Mouse (Mus musculus): ENCODE results near the gene Tbxa2r. TPM values are rescaled to one million over a fixed set of nuclear protein-coding genes. Genes with fewer than 3 reads are reported as not detected.
A peak's percentile ranks its signal among the peaks of the same experiment; 100 is the strongest.

Gene Tbxa2r
- total and polyA plus RNA-seq, 2 experiments from 2014 or later = 2.6 to 4.3 TPM

DNA sequence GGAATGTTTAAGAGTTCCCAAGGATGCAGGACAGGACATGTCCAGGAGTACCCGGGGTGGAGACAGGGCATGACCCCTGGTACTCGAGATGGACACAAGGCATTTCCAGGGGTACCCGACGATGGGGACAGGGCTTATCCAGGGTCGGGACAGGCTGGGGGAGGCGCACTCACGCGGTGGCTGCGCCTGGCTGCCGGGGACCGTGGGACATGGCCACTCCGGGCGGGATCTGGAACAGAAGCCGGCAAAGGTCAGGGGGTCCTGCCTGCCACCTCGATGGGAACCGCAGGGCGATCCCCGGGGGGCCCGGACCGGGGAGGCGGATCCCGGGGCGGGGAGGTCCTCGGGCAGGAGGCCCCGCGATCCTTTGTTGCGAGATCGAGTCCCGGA, 21.4 kb downstream of the Tbxa2r start:
- Histone ChIP-seq H3K9me3 (ENCODE audit: low read length) (no peaks in the 10 kb centered on the region), H3K4me2 (ENCODE audit: low read depth, low read length) (peak overlapping the region; percentile 87), H3K9ac (replicated peaks; ENCODE audit: low read length) (peak overlapping the region; percentile 56), H3K27me3 (ENCODE audit: insufficient read depth, low read length) (0 out of 2 replicates have a peak, but pooled peaks cover 9% of the 10 kb centered on the region), H3K4me1 (ENCODE audit: insufficient read depth, low read length) (peaks cover 9% of the 10 kb centered on the region), H3K36me3 (ENCODE audit: insufficient read depth, low read length) (no peaks in the 10 kb centered on the region), H3K27ac (no peak overlapping the region; the same call in 1 of the 2 replicates), H3K4me3 (ENCODE audit: low read length) (peak overlapping the region; percentile 58)
- WGBS = 0% methylated on average over 25 of the region's 29 CpGs
- DNase-seq (ENCODE audit: low spot score) (no peak), ATAC-seq (peak; percentile 6; the same call in 1 of the 2 replicates)
- TF ChIP-seq CTCF (IDR thresholded peaks at IDR 0.05; ENCODE audit: low read depth) = no peak

DNA sequence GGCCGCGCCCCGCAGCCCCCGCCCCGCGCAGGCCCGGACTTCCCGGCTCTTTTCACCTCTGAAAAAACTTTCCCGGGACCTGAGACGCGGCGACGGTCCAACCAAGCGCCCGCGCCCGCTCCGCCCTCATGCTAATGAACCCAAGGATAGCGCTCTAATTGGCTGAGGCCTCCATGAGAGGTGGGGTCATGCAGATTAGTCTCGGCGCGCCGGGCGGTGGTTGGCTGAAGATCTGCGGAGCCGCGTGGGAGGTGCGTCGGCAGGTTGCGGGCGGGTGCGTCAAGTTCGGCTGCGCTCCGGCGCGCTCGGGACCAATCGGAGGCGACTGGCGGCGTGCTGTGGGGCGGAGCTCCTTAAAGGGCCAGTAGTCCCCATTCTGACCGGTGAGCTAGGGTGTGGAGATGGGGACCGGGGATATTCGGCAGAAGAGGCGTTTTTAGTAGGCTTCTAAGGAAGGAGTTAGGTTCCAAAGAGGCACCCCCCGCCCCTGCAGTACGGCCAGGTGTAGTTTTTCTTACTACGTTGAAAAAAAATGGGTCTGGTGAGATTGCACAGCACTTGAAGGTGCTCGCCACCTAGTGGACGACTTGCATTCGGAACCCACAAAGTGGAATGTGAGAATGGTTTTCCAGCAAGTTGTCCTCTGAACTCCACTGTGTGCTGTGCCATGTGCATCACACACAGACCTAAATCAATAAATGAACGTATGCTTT, 22.0 kb downstream of the Tbxa2r start, which contains the start of gene Hmg20b:
TSS of gene Hmg20b (minus strand) at position 130 of the 713 bp plus-strand sequence.
- peak within 1 kb of the TSS; percentile 58 for H3K4me3 ChIP-seq (ENCODE audit: low read length)
- H3K9ac ChIP-seq (replicated peaks; ENCODE audit: low read length) = peak within 1 kb of the TSS; percentile 56
- 0 out of 2 replicates have a peak, but pooled peaks cover 4% of the 10 kb centered on the region for H3K27me3 ChIP-seq (ENCODE audit: insufficient read depth, low read length)
- H3K4me1 ChIP-seq (ENCODE audit: insufficient read depth, low read length) = peaks cover 9% of the 10 kb centered on the region
- peak; percentile 96 for ATAC-seq
- WGBS = under 1% methylated on average over 54 of the region's 54 CpGs
- H3K27ac ChIP-seq = no peak within 1 kb of the TSS; the same call in 1 of the 2 replicates
- H3K36me3 ChIP-seq (ENCODE audit: insufficient read depth, low read length) = no peaks in the 10 kb centered on the region
- H3K9me3 ChIP-seq (ENCODE audit: low read length) = no peaks in the 10 kb centered on the region
- peak; percentile 90 for TF ChIP-seq CTCF (IDR thresholded peaks at IDR 0.05; ENCODE audit: low read depth)
- H3K4me2 ChIP-seq (ENCODE audit: low read depth, low read length) = peak within 1 kb of the TSS; percentile 87
- DNase-seq (ENCODE audit: low spot score) = peak; percentile 99

DNA sequence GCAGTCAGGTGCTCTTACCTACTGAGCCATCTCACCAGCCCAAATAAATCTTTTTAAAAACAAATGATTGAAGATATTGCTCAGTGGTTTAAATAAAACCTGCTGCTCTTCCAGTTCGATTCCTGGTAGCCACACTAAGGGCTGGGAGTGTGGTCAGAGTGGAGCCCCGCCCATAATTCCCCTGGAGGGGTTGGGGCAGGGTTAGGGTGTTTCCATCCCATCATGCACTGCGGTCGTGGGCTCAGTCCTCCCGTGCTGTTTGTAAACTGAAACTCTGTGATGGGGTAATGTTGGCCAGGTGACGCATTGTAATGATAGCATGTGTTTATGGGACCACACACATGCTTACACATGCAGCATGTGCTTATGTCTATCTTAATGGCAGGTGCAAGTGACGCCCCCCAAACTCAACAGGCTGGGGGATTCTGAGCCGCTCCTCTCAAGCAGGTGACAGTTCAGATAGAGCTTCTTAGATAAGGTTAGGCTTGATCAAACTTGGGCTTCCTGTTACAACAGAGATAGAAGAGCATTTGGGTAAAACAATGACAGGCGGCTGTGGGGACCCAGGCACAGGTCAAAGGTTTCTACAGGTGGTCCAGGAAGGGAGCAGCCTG, 23.3 kb downstream of the Tbxa2r start:
- H3K9me3 ChIP-seq (ENCODE audit: low read length) = no peaks in the 10 kb centered on the region
- H3K4me1 ChIP-seq (ENCODE audit: insufficient read depth, low read length) = peaks cover 11% of the 10 kb centered on the region
- DNase-seq (ENCODE audit: low spot score) (no peak), ATAC-seq (no peak)
- no peaks in the 10 kb centered on the region for H3K36me3 ChIP-seq (ENCODE audit: insufficient read depth, low read length)
- 34% methylated on average over 9 of the region's 9 CpGs for WGBS
- no peak overlapping the region for H3K4me2 ChIP-seq (ENCODE audit: low read depth, low read length)
- no peak for TF ChIP-seq CTCF (IDR thresholded peaks at IDR 0.05; ENCODE audit: low read depth)
- H3K9ac ChIP-seq (replicated peaks; ENCODE audit: low read length) = no peak overlapping the region
- 0 out of 2 replicates have a peak, but pooled peaks cover 3% of the 10 kb centered on the region for H3K27me3 ChIP-seq (ENCODE audit: insufficient read depth, low read length)
- no peak overlapping the region for H3K27ac ChIP-seq
- H3K4me3 ChIP-seq (ENCODE audit: low read length) = no peak overlapping the region

DNA sequence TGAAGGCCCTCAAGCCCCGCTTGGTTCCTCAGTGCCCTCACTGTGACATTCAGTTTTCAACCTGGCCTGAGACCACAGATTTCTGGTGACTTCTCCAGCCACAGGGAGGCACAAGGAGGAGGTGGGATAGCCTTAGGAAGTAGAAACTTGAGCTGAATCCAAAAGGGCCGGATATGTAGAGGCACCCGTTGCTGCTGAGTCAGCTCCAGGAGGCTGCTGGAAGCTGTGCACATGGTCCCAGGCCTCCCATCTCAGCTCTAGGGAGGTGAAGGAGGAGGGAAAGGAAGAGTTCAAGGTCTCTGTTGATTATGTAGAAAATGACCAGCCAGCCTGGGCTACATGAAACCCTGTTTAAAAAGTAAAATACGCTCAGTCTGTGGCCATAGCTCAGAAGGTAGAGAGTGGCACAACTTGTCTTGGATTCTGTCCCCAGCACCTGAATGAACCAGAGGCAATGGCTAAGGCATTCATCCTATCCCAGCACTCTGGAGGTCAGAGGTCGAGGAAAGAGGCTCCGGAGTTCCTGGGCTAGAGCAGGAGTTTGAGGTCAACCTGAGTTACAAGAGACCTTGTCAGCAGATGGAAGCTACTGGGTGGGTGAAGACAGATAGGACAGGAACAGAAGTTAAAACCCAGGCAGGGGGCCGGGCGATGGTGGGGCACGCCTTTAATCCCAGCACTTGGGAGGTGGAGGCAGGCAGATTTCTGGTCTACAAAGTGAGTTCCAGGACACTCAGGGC, 26.4 kb downstream of the Tbxa2r start:
- no peaks in the 10 kb centered on the region for H3K36me3 ChIP-seq (ENCODE audit: insufficient read depth, low read length)
- ATAC-seq (no peak), DNase-seq (ENCODE audit: low spot score) (no peak)
- TF ChIP-seq CTCF (IDR thresholded peaks at IDR 0.05; ENCODE audit: low read depth) = no peak
- WGBS = 76% methylated on average over 9 of the region's 9 CpGs
- H3K27ac ChIP-seq = no peak overlapping the region
- H3K4me2 ChIP-seq (ENCODE audit: low read depth, low read length) = no peak overlapping the region
- H3K4me1 ChIP-seq (ENCODE audit: insufficient read depth, low read length) = peaks cover 12% of the 10 kb centered on the region; the same call in 1 of the 2 replicates
- H3K27me3 ChIP-seq (ENCODE audit: insufficient read depth, low read length) = no peaks in the 10 kb centered on the region
- no peaks in the 10 kb centered on the region for H3K9me3 ChIP-seq (ENCODE audit: low read length)
- no peak overlapping the region for H3K4me3 ChIP-seq (ENCODE audit: low read length)
- H3K9ac ChIP-seq (replicated peaks; ENCODE audit: low read length) = no peak overlapping the region

DNA sequence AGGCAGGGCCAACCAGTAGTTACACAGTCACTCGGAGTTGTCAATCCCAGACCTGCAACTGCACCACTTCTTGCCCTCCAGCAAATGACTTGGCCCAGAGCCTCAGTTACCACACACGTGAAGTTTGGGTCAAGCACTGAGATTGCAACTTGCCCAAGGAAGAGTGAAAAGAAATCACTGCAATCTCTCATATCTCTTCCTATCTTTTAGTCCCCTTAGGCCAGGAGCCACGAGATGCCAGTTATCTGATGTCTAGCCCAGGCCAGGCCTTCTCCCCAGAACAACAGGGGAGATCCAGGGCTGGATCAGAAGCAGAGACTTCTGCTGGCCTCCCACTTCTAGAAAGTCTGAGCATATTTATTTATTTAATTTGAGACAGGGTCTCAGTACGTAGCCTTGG, 27.0 kb downstream of the Tbxa2r start:
- Histone ChIP-seq H3K4me3 (ENCODE audit: low read length) (no peak overlapping the region), H3K27me3 (ENCODE audit: insufficient read depth, low read length) (no peaks in the 10 kb centered on the region), H3K4me2 (ENCODE audit: low read depth, low read length) (no peak overlapping the region), H3K4me1 (ENCODE audit: insufficient read depth, low read length) (peaks cover 10% of the 10 kb centered on the region; the same call in 1 of the 2 replicates), H3K27ac (no peak overlapping the region), H3K36me3 (ENCODE audit: insufficient read depth, low read length) (no peaks in the 10 kb centered on the region), H3K9me3 (ENCODE audit: low read length) (no peaks in the 10 kb centered on the region), H3K9ac (replicated peaks; ENCODE audit: low read length) (no peak overlapping the region)
- ATAC-seq (no peak), DNase-seq (ENCODE audit: low spot score) (no peak)
- WGBS = 83% methylated on average over 4 of the region's 4 CpGs
- no peak for TF ChIP-seq CTCF (IDR thresholded peaks at IDR 0.05; ENCODE audit: low read depth)

DNA sequence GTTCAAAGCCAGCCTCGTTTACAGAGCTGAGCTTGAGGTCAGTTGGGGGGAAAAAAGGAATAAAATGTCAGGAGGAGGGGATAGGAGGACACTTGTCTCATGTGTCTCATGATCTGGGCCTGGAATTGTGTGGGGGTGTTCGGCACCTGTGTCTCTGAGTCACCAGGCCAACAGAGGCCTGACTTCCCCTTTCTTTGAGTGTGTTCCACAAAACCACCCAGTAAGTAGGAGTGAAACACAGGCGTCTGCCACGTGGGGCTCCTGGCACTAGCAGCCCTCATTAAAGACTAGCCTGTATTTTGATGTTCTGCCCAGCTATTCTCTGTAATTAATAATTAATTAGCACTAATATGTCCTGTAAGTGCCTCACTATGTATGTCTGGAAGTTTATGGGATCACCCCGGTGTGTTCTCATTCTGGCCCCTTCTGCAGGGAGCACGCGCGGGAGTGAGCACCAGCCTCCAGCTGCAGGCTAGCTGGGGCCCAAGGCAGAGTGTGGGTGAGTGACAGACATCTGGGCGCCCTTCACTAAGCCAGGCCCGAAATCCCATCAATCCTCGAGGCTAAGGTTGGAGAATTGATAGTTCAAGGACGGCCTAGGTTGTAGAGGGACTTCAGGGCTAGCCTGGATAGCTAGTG, 27.9 kb downstream of the Tbxa2r start:
- 61% methylated on average over 12 of the region's 12 CpGs for WGBS
- Histone ChIP-seq H3K9ac (replicated peaks; ENCODE audit: low read length) (0 out of 2 replicates have a peak overlapping the region, but pooled peaks have one; percentile 21), H3K4me1 (ENCODE audit: insufficient read depth, low read length) (peaks cover 10% of the 10 kb centered on the region; the same call in 1 of the 2 replicates), H3K27ac (no peak overlapping the region), H3K36me3 (ENCODE audit: insufficient read depth, low read length) (no peaks in the 10 kb centered on the region), H3K4me2 (ENCODE audit: low read depth, low read length) (peak overlapping the region; percentile 91), H3K4me3 (ENCODE audit: low read length) (no peak overlapping the region), H3K9me3 (ENCODE audit: low read length) (no peaks in the 10 kb centered on the region), H3K27me3 (ENCODE audit: insufficient read depth, low read length) (no peaks in the 10 kb centered on the region)
- no peak for TF ChIP-seq CTCF (IDR thresholded peaks at IDR 0.05; ENCODE audit: low read depth)
- DNase-seq (ENCODE audit: low spot score) = no peak
- no peak for ATAC-seq
